Mouse (Mus musculus) heart, adult 2 months (tissue): Measurements from ENCODE around the gene Saa3.

Experiments used
- CTCF ChIP-seq: fragments of 200-600 bp; IDR thresholded peaks from 2 replicates; pipeline ENCODE4 v1.8.1; 2022; ENCODE audit warnings: antibody characterized with exemption, mild to moderate bottlenecking, moderate library complexity
- POLR2A ChIP-seq: fragments of 200-500 bp; IDR thresholded peaks from 2 replicates; pipeline ENCODE4 v1.6.1; 2011; ENCODE audit warnings: mild to moderate bottlenecking, low read depth, low read length, control low read depth; ENCODE audit not compliant: insufficient read depth

DNA sequence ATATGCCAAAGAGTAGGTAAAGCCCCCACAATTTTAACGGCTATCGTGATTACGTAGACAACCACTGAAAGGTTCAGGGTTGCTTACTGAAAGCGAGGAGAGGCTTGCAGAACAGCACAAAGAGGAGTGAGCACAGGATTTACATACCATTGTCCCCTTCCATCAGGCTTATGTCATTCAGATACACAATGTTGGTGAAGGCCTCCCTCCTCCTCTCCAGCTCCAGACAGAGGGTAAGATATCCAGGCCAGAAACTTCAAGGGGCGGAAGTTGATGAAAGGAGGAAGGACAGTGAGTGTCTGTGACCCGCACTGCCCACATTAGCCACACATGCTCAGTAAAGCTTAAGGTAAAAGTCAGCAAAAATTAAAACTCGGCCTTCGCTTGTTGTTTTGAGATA, 49.2 kb upstream of the Saa3 start:
- no peak for TF ChIP-seq CTCF
- no peak for TF ChIP-seq POLR2A
